Mouse (Mus musculus) retina, embryonic 14.5 days (tissue): ENCODE results near the gene Gm8206.
"Not testable (repeated sequence)": the region's sequence is repeated elsewhere in the genome, so short reads cannot be mapped to it uniquely, and the experiment has no call there.

ENCODE experiments used
- DNase-seq: peaks from one replicate; pipeline ENCODE4 v3.0.0-alpha.2; 2015; ENCODE audit warnings: low spot score

The Gm8206 gene

DNA sequence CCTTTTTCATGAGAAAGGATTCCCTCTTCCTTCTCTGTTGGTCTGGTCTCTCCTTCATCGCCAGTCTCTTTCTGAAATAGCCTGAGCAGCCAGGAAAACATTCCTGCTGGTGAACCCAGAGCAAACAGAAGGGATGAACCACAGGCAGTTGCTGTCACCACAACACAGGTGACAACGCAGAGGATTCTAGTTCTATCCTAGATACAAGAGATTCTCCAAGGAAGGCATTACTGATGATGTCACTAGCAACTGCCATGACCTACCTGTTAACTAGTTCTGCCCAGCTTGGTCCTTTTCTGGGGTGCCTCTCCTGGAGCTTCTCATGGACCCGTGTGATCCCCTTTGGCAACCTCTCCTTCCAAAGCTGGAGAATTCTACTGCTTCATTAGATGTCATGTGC lies at the start of gene Gm8206:
TSS of gene Gm8206 (minus strand) at position 101 of the 400 bp plus-strand sequence.
- not testable (repeated sequence) for DNase-seq

DNA sequence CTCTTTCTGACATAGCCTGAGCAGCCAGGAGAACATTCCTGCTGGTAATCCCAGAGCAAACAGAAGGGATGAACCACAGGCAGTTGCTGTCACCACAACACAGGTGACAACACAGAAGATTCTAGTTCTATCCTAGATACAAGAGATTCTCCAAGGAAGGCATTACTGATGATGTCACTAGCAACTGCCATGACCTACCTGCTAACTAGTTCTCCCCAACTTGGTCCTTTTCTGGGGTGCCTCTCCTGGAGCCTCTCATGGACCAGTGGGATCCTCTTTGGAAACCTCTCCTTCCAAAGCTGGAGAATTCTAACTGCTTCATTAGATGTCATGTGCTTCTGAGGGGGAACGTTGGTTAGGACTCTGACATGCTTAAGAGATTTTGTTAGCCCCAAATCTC lies 32.0 kb upstream of the Gm8206 start, which contains the start of gene Gm3476:
TSS of gene Gm3476 (minus strand) at position 101 of the 400 bp plus-strand sequence.
- not testable (repeated sequence) for DNase-seq

DNA sequence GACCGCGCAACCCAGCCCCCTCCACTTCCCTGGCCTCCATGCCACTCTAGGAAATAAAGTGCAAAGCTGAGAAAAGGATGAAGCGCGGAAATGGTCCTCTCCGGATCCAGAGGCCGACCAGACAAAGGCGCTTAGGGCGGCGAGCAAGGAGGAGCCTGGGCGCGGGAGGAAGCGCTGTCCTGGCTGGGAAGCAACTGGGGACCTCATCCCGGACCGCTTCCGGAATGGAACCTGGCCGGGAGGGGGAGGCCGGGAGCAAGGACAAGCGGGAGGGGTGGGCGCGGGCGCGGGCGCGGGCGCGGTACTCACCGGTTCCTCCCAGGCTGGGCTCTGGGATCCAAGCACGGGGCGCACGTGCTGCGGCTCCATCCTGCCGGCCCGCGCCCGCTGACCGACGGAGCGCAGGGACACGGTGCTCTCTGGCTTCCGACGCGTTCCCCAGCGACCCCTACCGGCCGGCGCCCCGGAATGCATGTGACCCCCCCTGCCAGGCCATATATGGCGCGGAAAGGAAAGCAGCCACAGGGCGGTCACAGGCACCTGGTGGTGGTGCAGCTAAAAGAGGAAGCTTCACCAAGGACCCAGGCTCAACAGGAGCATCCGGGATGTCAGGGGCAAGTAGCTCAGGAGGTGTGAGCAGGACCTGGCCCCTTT lies 14.7 kb upstream of the Gm8206 start, which contains the start of gene Gm3468:
TSS of gene Gm3468 (minus strand) at position 394 of the 654 bp plus-strand sequence.
- DNase-seq: peak; percentile 92

DNA sequence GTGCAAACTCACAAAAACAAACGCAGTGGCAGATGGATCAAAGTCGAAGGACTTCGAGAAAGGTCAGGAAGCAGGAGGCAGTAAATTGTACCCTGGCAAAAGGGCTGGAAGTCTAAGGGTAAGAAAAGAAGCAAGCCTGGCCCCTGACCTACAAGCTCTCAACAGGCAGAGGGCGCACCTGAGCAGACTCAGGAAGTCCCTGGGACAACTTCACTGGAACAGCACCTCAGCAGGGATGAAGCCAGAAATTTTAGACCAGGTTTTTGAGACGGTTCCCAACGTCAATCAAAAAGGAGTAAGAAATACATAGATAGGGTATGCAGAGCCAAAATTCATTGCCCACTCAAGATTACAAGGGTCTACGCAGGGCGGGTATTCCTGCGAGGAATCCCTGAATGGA lies 13.8 kb upstream of the Gm8206 start:
- DNase-seq: peak; percentile 49

- DNase-seq: not testable (repeated sequence)
These were observed 35.6 kb downstream of the Gm8206 start, which contains the start of gene Gm6337 for GRCm38 (mm10) chr14:6058167-6058566. Gene Gm6337, minus strand, starts transcription at chr14:6058267.

DNA sequence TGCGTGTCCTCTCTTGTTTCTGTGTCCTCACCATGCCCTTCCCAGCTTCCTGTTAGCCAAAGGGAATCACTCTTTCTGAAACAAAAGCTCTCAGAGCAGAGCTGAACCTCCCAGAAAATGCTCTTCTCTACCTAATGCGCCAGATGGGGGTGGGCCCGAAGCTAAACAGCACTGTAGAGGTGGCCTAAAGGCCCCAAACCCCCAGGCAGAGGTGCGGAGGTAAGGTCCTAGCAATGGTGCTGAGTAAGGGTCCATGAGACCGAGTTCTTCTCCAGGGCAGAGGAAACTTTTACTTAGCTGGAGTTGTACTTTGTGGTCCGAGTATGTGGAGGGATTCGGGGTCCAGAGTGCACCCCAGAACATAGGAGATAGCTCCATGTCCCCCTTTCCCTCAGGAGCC lies 106.6 kb downstream of the Gm8206 start:
- not testable (repeated sequence) for DNase-seq

- not testable (repeated sequence) for DNase-seq
These were observed 114.7 kb downstream of the Gm8206 start, which contains the start of gene Gm3453 for GRCm38 (mm10) chr14:5979037-5979436. Gene Gm3453, minus strand, starts transcription at chr14:5979137.
